Mouse (Mus musculus): ENCODE measurements around the gene Gm21985. TPM values are rescaled to one million over a fixed set of nuclear protein-coding genes. Genes with fewer than 3 reads are reported as not detected.

The Gm21985 gene
- polyA plus RNA-seq, 1 experiment from 2014 or later = not detected

DNA sequence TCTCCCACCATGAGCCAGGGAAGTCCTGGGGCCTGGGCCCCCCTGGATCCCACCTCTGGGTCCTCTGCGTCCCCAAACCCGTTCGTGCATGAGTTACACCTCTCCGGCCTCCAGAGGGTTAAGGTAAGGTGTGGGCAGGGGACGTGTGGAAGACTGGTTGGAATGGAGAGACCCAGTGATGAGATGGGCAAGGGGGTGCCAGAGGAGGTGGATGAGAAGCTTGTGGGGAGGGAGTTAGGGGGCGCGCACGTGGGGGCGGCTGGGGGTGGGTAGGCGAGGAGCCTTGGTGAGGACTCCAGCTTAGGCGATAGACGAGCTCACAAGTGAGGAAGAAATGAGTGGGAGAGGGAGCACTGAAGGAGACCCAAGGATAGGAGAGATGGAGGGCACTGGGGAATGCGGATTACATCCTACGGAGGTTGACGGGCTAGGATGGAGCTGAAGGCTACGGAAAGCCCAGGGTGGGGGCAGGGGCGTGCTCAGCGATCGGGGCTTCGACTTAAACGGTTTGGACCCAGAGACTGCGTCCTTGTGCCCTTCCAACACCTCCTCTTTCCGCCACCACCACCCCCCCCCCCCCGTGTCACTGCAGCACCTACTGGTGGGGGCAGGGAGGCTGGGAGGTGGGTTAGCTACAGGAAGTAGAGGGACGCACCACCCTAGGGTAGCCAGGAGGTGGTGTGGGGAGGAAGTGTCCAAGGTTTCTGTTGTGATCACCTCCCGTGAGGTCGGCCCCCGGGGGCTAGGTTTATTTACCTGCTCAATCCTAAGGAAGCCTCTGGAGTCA is 26.0 kb upstream of the Gm21985 start:
- H3K27ac ChIP-seq (ENCODE audit: low read length) = no peak overlapping the region
- no peaks in the 10 kb centered on the region for H3K36me3 ChIP-seq (ENCODE audit: control insufficient read depth, insufficient read depth)
- peak overlapping the region; percentile 82 for H3K9ac ChIP-seq (ENCODE audit: low read depth, low read length)
- WGBS (ENCODE audit: insufficient replicate concordance) = under 1% methylated on average over 27 of the region's 28 CpGs
- H3K4me2 ChIP-seq (ENCODE audit: low read depth, low read length) = peak overlapping the region; percentile 98
- peak overlapping the region; percentile 87 for H3K4me3 ChIP-seq (ENCODE audit: low read depth, low read length)
- H3K4me1 ChIP-seq (ENCODE audit: control insufficient read depth, low read depth, low read length) = peaks cover 12% of the 10 kb centered on the region
- no peaks in the 10 kb centered on the region for H3K9me3 ChIP-seq (replicated peaks; ENCODE audit: control insufficient read depth, low read length)
- H3K27me3 ChIP-seq (ENCODE audit: control insufficient read depth, insufficient read depth, low read depth, low read length) = peaks cover 13% of the 10 kb centered on the region
- ATAC-seq (ENCODE audit: low read depth) = no peak

DNA sequence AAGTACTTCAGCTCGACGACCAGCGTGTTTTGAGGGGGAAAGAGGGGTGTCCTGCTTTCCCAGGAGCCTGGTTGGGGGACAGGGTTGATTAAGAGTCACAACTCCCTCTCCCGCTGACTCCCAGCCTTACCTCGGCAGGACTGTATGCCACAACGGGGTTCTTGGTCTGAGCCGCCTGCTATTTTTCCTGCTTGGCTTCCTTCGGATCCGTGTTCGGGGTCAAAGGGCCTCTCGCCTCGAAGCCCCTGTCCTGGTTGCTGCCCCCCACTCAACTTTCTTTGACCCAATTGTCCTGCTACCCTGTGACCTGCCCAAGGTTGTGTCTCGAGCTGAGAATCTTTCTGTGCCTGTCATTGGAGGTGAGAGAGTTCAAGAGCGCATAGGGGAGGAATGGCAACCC is 24.3 kb upstream of the Gm21985 start:
- no peaks in the 10 kb centered on the region for H3K9me3 ChIP-seq (replicated peaks; ENCODE audit: control insufficient read depth, low read length)
- ATAC-seq (ENCODE audit: low read depth) = no peak
- H3K4me2 ChIP-seq (ENCODE audit: low read depth, low read length) = no peak overlapping the region
- no peaks in the 10 kb centered on the region for H3K36me3 ChIP-seq (ENCODE audit: control insufficient read depth, insufficient read depth)
- H3K9ac ChIP-seq (ENCODE audit: low read depth, low read length) = no peak overlapping the region
- no peak overlapping the region for H3K27ac ChIP-seq (ENCODE audit: low read length)
- H3K4me1 ChIP-seq (ENCODE audit: control insufficient read depth, low read depth, low read length) = peaks cover 12% of the 10 kb centered on the region
- peaks cover 13% of the 10 kb centered on the region for H3K27me3 ChIP-seq (ENCODE audit: control insufficient read depth, insufficient read depth, low read depth, low read length)
- WGBS (ENCODE audit: insufficient replicate concordance) = 81% methylated on average over 14 of the region's 14 CpGs
- H3K4me3 ChIP-seq (ENCODE audit: low read depth, low read length) = no peak overlapping the region

DNA sequence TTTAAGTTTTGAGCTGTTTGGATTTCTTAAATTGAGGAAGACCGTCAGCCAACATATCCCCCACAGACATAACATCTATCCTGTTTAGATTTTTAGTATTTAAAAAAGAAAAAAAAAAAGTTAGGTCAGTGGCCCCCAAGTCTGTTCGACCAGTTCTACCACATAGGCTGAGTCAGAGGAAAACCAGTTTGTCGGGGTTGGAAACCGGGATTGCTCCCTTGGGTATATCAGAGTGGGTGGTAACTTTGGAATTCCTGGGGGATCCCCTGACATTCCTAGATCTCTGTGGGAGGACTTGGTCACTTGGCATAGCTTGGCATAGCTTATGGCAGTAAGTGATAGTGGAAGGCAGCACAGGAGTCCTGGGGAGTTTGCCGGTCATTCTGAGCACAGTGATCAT is 20.8 kb upstream of the Gm21985 start:
- H3K9me3 ChIP-seq (replicated peaks; ENCODE audit: control insufficient read depth, low read length) = no peaks in the 10 kb centered on the region
- H3K4me1 ChIP-seq (ENCODE audit: control insufficient read depth, low read depth, low read length) = peaks cover 3% of the 10 kb centered on the region
- 72% methylated on average over 5 of the region's 5 CpGs for WGBS (ENCODE audit: insufficient replicate concordance)
- no peak overlapping the region for H3K27ac ChIP-seq (ENCODE audit: low read length)
- H3K4me3 ChIP-seq (ENCODE audit: low read depth, low read length) = no peak overlapping the region
- H3K27me3 ChIP-seq (ENCODE audit: control insufficient read depth, insufficient read depth, low read depth, low read length) = peaks cover 2% of the 10 kb centered on the region
- H3K9ac ChIP-seq (ENCODE audit: low read depth, low read length) = no peak overlapping the region
- no peak overlapping the region for H3K4me2 ChIP-seq (ENCODE audit: low read depth, low read length)
- H3K36me3 ChIP-seq (ENCODE audit: control insufficient read depth, insufficient read depth) = no peaks in the 10 kb centered on the region
- ATAC-seq (ENCODE audit: low read depth) = no peak

DNA sequence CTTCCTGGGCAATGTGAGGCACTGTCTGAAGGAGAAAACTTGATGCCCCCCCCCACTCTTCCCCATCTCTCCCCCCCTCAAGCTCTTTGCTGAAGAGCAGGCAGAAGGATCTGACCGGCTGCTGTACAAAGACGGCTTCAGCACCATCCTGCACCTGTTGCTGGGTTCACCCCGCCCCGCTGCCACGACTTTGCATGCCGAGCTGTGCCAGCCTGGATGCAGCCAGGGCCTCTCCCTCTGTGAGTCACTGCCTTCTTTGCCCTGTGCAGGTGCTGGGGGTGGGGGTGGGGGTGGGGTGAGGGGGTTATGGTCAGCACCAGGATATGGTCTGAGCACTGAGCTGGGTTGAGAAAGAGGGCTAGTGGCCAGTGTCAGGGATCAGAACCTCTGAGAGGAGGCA is 19.9 kb upstream of the Gm21985 start:
- no peaks in the 10 kb centered on the region for H3K36me3 ChIP-seq (ENCODE audit: control insufficient read depth, insufficient read depth)
- no peaks in the 10 kb centered on the region; the same call in 1 of the 2 replicates for H3K27me3 ChIP-seq (ENCODE audit: control insufficient read depth, insufficient read depth, low read depth, low read length)
- no peak overlapping the region for H3K4me2 ChIP-seq (ENCODE audit: low read depth, low read length)
- ATAC-seq (ENCODE audit: low read depth) = no peak
- H3K27ac ChIP-seq (ENCODE audit: low read length) = no peak overlapping the region
- no peak overlapping the region for H3K9ac ChIP-seq (ENCODE audit: low read depth, low read length)
- WGBS (ENCODE audit: insufficient replicate concordance) = 76% methylated on average over 6 of the region's 6 CpGs
- H3K9me3 ChIP-seq (replicated peaks; ENCODE audit: control insufficient read depth, low read length) = no peaks in the 10 kb centered on the region
- no peaks in the 10 kb centered on the region for H3K4me1 ChIP-seq (ENCODE audit: control insufficient read depth, low read depth, low read length)
- H3K4me3 ChIP-seq (ENCODE audit: low read depth, low read length) = no peak overlapping the region

DNA sequence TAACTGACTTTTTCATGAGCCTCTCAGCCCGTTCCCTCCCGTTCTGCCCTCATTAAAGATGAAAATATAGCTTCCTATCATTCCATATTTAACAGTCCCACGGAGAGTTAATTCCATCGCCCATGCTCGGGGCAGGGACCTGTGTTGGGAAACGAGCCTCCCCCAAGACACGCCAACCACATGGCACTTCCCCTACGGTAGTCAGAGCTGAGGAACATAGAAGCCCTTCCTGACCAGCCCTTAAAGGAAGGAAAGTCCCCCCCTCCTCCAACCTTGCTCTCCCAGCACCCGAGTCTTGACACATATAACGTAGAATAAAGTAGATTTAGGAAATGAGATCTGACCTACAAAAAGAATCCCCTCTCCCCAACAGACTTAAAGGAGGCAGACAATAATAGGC is 18.8 kb upstream of the Gm21985 start:
- WGBS (ENCODE audit: insufficient replicate concordance) = 42% methylated on average over 10 of the region's 10 CpGs
- Histone ChIP-seq H3K4me2 (ENCODE audit: low read depth, low read length) (no peak overlapping the region), H3K4me1 (ENCODE audit: control insufficient read depth, low read depth, low read length) (no peaks in the 10 kb centered on the region), H3K9ac (ENCODE audit: low read depth, low read length) (no peak overlapping the region), H3K9me3 (replicated peaks; ENCODE audit: control insufficient read depth, low read length) (no peaks in the 10 kb centered on the region), H3K36me3 (ENCODE audit: control insufficient read depth, insufficient read depth) (no peaks in the 10 kb centered on the region), H3K27me3 (ENCODE audit: control insufficient read depth, insufficient read depth, low read depth, low read length) (no peaks in the 10 kb centered on the region), H3K27ac (ENCODE audit: low read length) (no peak overlapping the region), H3K4me3 (ENCODE audit: low read depth, low read length) (no peak overlapping the region)
- no peak for ATAC-seq (ENCODE audit: low read depth)

DNA sequence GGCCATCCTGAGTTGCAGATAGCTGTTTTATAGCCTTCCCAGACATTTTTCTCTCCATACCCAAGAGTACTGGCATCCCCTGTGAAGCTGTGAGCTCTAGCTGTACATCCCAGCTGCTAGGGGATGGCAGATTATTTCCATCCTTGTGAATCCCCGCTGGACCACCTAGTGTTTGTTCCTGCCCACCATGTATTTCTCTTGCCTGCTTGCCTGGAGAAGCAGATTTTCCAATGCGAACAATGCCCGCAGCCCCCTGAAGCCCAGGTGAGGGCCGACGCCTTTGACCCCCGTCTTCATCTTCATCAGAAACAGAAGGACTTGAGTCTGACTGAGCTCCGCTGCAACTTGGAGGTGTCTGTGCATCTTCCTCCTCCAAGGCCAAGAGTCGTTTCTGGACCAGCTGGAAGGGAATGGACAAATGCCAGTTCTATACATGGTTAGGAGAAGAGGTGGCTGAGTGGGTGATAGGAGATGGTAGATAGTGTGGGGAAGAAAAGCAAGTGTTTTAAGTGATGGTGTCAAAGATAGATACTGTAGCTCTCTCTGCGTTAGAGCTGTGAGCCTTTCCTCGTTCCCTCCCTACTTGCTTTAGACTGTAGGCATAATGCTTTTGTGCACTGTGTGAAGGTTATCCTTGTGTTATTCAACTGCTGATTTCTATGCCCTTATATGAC is 16.2 kb upstream of the Gm21985 start:
- Histone ChIP-seq H3K9ac (ENCODE audit: low read depth, low read length) (no peak overlapping the region), H3K27ac (ENCODE audit: low read length) (no peak overlapping the region), H3K4me1 (ENCODE audit: control insufficient read depth, low read depth, low read length) (no peaks in the 10 kb centered on the region), H3K9me3 (replicated peaks; ENCODE audit: control insufficient read depth, low read length) (no peaks in the 10 kb centered on the region), H3K27me3 (ENCODE audit: control insufficient read depth, insufficient read depth, low read depth, low read length) (no peaks in the 10 kb centered on the region), H3K4me3 (ENCODE audit: low read depth, low read length) (no peak overlapping the region), H3K4me2 (ENCODE audit: low read depth, low read length) (no peak overlapping the region), H3K36me3 (ENCODE audit: control insufficient read depth, insufficient read depth) (no peaks in the 10 kb centered on the region)
- WGBS (ENCODE audit: insufficient replicate concordance) = 70% methylated on average over 10 of the region's 10 CpGs
- ATAC-seq (ENCODE audit: low read depth) = no peak

DNA sequence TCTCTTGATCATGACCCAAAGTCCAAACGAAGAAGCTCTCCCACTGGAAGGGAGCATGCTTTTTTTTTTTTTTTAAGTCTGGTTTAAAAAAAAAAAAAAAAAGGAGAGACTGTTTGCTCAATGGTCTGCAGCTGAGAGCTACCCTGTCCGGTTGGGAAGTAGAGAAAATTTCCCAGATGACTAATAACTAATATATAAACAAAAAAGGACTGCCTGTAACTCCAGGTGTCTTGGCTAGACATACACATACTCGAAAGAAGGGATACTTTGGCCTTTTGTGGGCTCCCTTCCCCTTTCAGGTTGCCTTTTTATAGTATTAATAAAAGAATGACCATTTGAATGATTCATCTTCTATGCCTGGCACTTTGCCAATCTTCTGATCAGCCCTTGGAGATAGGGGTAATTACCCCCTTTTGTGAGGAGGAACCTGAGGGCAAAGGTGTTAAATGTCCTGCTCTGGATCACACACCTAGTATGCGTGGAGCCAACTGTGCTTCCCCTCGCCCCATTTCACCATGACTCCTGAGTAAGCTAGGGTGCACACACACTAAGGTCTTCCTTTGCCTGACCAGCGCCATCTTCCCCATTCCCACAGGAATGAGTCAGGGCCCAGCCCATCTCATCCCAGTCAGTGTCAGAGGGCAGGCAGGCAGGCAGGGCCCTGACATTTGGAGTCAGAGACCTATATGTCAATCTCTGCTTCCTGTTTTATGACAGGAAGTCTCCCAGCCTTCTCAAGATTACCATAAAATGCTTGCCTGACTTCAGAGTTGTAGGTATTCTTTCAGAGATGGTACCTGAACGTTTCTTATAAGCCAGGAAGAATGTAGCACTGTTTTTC is 11.2 kb upstream of the Gm21985 start:
- Histone ChIP-seq H3K36me3 (ENCODE audit: control insufficient read depth, insufficient read depth) (no peaks in the 10 kb centered on the region), H3K27me3 (ENCODE audit: control insufficient read depth, insufficient read depth, low read depth, low read length) (no peaks in the 10 kb centered on the region), H3K27ac (ENCODE audit: low read length) (no peak overlapping the region), H3K9ac (ENCODE audit: low read depth, low read length) (no peak overlapping the region), H3K4me1 (ENCODE audit: control insufficient read depth, low read depth, low read length) (no peaks in the 10 kb centered on the region), H3K4me3 (ENCODE audit: low read depth, low read length) (no peak overlapping the region), H3K9me3 (replicated peaks; ENCODE audit: control insufficient read depth, low read length) (no peaks in the 10 kb centered on the region), H3K4me2 (ENCODE audit: low read depth, low read length) (no peak overlapping the region)
- no peak for ATAC-seq (ENCODE audit: low read depth)
- 53% methylated on average over 7 of the region's 7 CpGs for WGBS (ENCODE audit: insufficient replicate concordance)

DNA sequence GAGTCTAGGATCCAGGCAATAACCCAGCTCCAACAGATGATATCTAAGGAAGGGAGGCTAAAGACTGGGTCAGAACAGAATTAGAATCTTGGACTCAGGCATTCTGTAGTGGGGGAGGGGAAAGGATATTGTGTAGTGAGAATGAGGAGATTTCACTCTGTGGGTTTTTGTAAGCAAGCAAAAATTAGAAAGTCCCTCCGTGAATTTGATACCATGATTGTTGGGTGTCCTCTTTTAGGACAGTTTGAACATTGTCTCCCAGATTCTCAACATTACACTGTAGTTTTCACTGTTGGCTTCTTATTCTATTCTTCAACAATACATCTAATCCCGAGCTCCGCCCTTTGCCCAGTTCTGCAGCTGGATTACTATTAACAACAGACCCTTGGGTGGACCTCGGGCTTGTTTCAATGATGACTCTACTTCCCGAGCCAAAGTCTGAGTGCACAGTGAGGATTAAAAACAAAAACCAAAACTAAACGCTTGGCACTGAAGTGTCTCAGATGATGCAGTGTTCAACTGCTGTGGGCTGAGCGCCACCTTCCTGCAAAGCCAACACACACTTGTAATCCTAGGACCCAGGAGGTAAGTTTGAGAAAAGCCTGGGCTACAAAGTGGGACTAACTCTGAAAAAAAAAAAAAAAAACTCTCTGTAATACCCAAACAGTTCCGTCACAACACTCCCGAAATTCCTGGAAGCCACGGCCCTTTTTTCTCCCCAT is 6.7 kb upstream of the Gm21985 start, which contains the start of gene Nutm1:
TSS of gene Nutm1 (minus strand) at position 51 of the 722 bp plus-strand sequence.
- Histone ChIP-seq H3K27ac (ENCODE audit: low read length) (no peak within 1 kb of the TSS), H3K4me2 (ENCODE audit: low read depth, low read length) (no peak within 1 kb of the TSS), H3K4me1 (ENCODE audit: control insufficient read depth, low read depth, low read length) (peaks cover 12% of the 10 kb centered on the region), H3K36me3 (ENCODE audit: control insufficient read depth, insufficient read depth) (no peaks in the 10 kb centered on the region), H3K4me3 (ENCODE audit: low read depth, low read length) (no peak within 1 kb of the TSS), H3K27me3 (ENCODE audit: control insufficient read depth, insufficient read depth, low read depth, low read length) (no peaks in the 10 kb centered on the region), H3K9ac (ENCODE audit: low read depth, low read length) (no peak within 1 kb of the TSS), H3K9me3 (replicated peaks; ENCODE audit: control insufficient read depth, low read length) (no peaks in the 10 kb centered on the region)
- 60% methylated on average over 10 of the region's 10 CpGs for WGBS (ENCODE audit: insufficient replicate concordance)
- no peak for ATAC-seq (ENCODE audit: low read depth)

Measured in liver, embryonic 16.5 days (tissue).